Mouse (Mus musculus) neutrophil, adult 83 days (primary cell): ENCODE results near the gene Olfr259. TPM values are rescaled to one million over a fixed set of nuclear protein-coding genes. Genes with fewer than 3 reads are reported as not detected.

ENCODE experiments used
- total RNA-seq, 2 experiments: library from RNA; stranded (reverse); gene quantifications; one replicate each; pipeline ENCODE4 v1.2.4; 2023

Gene Olfr259
- not detected for total RNA-seq

DNA sequence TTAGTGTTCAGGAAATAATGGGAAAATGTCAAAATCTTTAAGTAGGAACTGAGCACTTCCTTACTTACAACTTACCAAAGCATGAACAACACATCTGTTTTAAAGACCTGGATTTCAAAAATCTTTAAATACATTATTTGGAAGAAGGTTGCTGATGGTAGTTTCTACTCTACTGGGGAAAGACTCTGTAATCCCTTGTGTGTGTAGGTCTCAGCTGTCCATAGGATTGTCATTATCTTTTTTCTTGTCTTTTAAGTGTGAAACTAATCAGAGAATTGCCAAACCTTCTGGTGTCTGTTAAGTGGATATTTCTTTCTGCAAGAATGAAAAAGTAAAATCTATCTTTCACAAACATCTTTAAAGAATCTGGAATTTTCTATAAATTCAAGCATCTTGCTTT lies at the start of gene Olfr259:
Gene Olfr259 (minus strand): TSS at position 101 of the 400 bp plus-strand sequence.

DNA sequence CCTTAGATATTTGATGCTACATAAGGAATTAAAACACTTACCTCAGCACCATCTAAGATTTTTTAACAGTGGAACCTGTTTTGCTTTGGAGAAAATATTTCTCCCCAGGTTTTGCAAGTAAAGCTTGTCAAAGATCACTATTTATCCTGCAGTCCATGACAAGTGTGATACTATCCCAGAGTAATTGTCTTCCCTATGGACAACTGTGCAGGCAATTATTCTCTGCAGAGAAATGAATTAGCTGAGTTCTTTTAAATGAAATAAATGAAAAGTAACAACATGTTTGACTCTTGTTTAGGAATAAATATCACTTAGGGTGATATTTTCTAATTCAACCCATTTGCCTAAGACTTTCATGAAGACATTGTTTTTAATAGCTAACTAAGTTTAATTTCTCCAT lies 38.2 kb upstream of the Olfr259 start, which contains the start of gene Olfr1111:
Gene Olfr1111 (minus strand): TSS at position 101 of the 400 bp plus-strand sequence.

GRCm38 (mm10) chr2:87140200-87140599 lies 25.8 kb upstream of the Olfr259 start, which contains the start of gene Olfr1110:
TSS of gene Olfr1110 (minus strand) at chr2:87140300.

DNA sequence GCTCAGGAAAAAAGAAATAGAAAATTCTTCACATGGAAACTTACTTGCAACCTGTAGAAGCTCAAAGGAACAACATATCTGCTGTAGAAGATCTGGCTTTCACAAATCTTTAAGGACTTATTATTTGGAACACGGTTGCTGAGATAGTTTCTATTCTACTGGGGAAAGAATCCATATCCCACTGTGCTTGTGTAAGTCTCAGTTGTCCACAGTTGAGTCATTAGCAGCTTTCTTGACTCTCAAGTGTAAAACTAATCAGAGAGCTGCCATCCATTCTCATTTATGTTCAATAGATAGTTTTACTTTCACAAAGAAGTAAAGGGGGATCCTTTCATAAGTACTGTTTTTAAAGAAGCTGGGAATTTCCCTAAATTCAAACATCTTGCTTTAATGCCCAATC lies 18.5 kb downstream of the Olfr259 start, which contains the start of gene Olfr1109:
Gene Olfr1109 (minus strand): TSS at position 101 of the 400 bp plus-strand sequence.

GRCm38 (mm10) chr2:87075717-87076116 lies 38.6 kb downstream of the Olfr259 start, which contains the start of gene Olfr1107:
TSS of gene Olfr1107 (minus strand) at chr2:87075817.

Other genes with a start within 250 kb of the Olfr259 start
- not detected for gene Gm13723, start 239.8 kb downstream of the Olfr259 start, total RNA-seq
- not detected for gene Olfr1097, start 222.4 kb downstream of the Olfr259 start, total RNA-seq
- not detected for gene Olfr1098, start 190.0 kb downstream of the Olfr259 start, total RNA-seq
- gene Olfr1099, start 153.9 kb downstream of the Olfr259 start, total RNA-seq, result not detected
- gene Olfr1100, start 134.6 kb downstream of the Olfr259 start, total RNA-seq, result not detected
- gene Olfr1101, start 123.3 kb downstream of the Olfr259 start, total RNA-seq, result not detected
- gene Olfr1102, start 116.2 kb downstream of the Olfr259 start, total RNA-seq, result not detected
- gene Olfr1104, start 87.5 kb downstream of the Olfr259 start, total RNA-seq, result not detected
- gene Olfr1105, start 78.0 kb downstream of the Olfr259 start, total RNA-seq, result not detected
- gene Olfr1106, start 62.3 kb downstream of the Olfr259 start, total RNA-seq, result not detected
- not detected for gene Olfr1107, start 38.8 kb downstream of the Olfr259 start, total RNA-seq
- gene Olfr1109, start 18.6 kb downstream of the Olfr259 start, total RNA-seq, result not detected
- gene Olfr1110, start 25.7 kb upstream of the Olfr259 start, total RNA-seq, result not detected
- not detected for gene Olfr1111, start 38.1 kb upstream of the Olfr259 start, total RNA-seq
- not detected for gene Olfr1112, start 73.2 kb upstream of the Olfr259 start, total RNA-seq
- gene Olfr1113, start 94.4 kb upstream of the Olfr259 start, total RNA-seq, result not detected
- gene Olfr1115, start 133.4 kb upstream of the Olfr259 start, total RNA-seq, result not detected
- not detected for gene Olfr1116, start 153.0 kb upstream of the Olfr259 start, total RNA-seq
- not detected for gene Olfr1118, start 193.0 kb upstream of the Olfr259 start, total RNA-seq
- gene Olfr1120, start 240.2 kb upstream of the Olfr259 start, total RNA-seq, result not detected